Mouse (Mus musculus) gastrocnemius, postnatal 25 days (tissue): ENCODE results near the gene Nsun7. TPM values are rescaled to one million over a fixed set of nuclear protein-coding genes. Genes with fewer than 3 reads are reported as not detected.
A peak's percentile ranks its signal among the peaks of the same experiment; 100 is the strongest.

Experiments
- DNase-seq: peaks from one replicate; pipeline ENCODE4 v3.0.0; 2022
- total RNA-seq, 2 experiments: library from RNA; stranded (reverse); gene quantifications; 1 replicate in 1 of 2; 2 replicates in 1 of 2; pipeline ENCODE4 v1.2.3; 2021

Nsun7 gene
- total RNA-seq, 2 experiments from 2014 or later: not detected

GRCm38 (mm10) chr5:66337025-66337968 is 77.6 kb downstream of the Nsun7 start:
- DNase-seq: peak; percentile 57

- no peak for DNase-seq
These were observed 78.3 kb downstream of the Nsun7 start for GRCm38 (mm10) chr5:66337969-66338345.

- DNase-seq: no peak
These were observed 78.9 kb downstream of the Nsun7 start for GRCm38 (mm10) chr5:66338583-66338982.

GRCm38 (mm10) chr5:66340356-66341102 is 80.8 kb downstream of the Nsun7 start:
- no peak for DNase-seq

- DNase-seq: no peak
These were observed 82.2 kb downstream of the Nsun7 start for GRCm38 (mm10) chr5:66341848-66342247.

- no peak for DNase-seq
These were observed 82.6 kb downstream of the Nsun7 start for GRCm38 (mm10) chr5:66342285-66342684.

- peak; percentile 20 for DNase-seq
These were observed 84.5 kb downstream of the Nsun7 start for GRCm38 (mm10) chr5:66344182-66344581.

GRCm38 (mm10) chr5:66345140-66345539 is 85.4 kb downstream of the Nsun7 start:
- DNase-seq: no peak

GRCm38 (mm10) chr5:66346756-66347155 is 87.1 kb downstream of the Nsun7 start:
- no peak for DNase-seq

Other genes starting within 250 kb of the Nsun7 start
- gene Rbm47, start 86.8 kb upstream of the Nsun7 start, total RNA-seq: 1 to 10 TPM in 1 of 2 experiments, under 1 TPM in 1; 0.61 to 1.2 TPM